Mouse (Mus musculus): ENCODE measurements around the gene Minos1. TPM values are rescaled to one million over a fixed set of nuclear protein-coding genes. Genes with fewer than 3 reads are reported as not detected.

The Minos1 gene
- total RNA-seq, 1 experiment from 2014 or later = 161 TPM

GRCm38 (mm10) chr4:139145156-139145555, 14.2 kb upstream of the Minos1 start:
- ATAC-seq (replicated peaks; ENCODE audit: low read depth, poor library complexity, severe bottlenecking) = 0 out of 2 replicates have a peak, but pooled peaks have one; percentile 42

GRCm38 (mm10) chr4:139144577-139144976, 13.7 kb upstream of the Minos1 start:
- no peak for ATAC-seq (replicated peaks; ENCODE audit: low read depth, poor library complexity, severe bottlenecking)

- no peak for ATAC-seq (replicated peaks; ENCODE audit: low read depth, poor library complexity, severe bottlenecking)
Measured at GRCm38 (mm10) chr4:139142985-139143384, 12.1 kb upstream of the Minos1 start.

- ATAC-seq (replicated peaks; ENCODE audit: low read depth, poor library complexity, severe bottlenecking) = 0 out of 2 replicates have a peak, but pooled peaks have one; percentile 47
Measured at GRCm38 (mm10) chr4:139141785-139142184, 10.9 kb upstream of the Minos1 start.

- ATAC-seq (replicated peaks; ENCODE audit: low read depth, poor library complexity, severe bottlenecking) = no peak
Measured at GRCm38 (mm10) chr4:139140267-139140666, 9.4 kb upstream of the Minos1 start.

GRCm38 (mm10) chr4:139136011-139136410, 5.1 kb upstream of the Minos1 start:
- no peak for ATAC-seq (replicated peaks; ENCODE audit: low read depth, poor library complexity, severe bottlenecking)

GRCm38 (mm10) chr4:139133109-139133508, 2.2 kb upstream of the Minos1 start:
- no peak for ATAC-seq (replicated peaks; ENCODE audit: low read depth, poor library complexity, severe bottlenecking)

- no peak for ATAC-seq (replicated peaks; ENCODE audit: low read depth, poor library complexity, severe bottlenecking)
Measured at GRCm38 (mm10) chr4:139131858-139132672, 1.2 kb upstream of the Minos1 start.

GRCm38 (mm10) chr4:139129806-139130700, 860 bp downstream of the Minos1 start:
- ATAC-seq (replicated peaks; ENCODE audit: low read depth, poor library complexity, severe bottlenecking) = peak; percentile 30

- ATAC-seq (replicated peaks; ENCODE audit: low read depth, poor library complexity, severe bottlenecking) = no peak
Measured at GRCm38 (mm10) chr4:139126475-139126874, 4.4 kb downstream of the Minos1 start.

GRCm38 (mm10) chr4:139124940-139125339, 6.0 kb downstream of the Minos1 start:
- no peak for ATAC-seq (replicated peaks; ENCODE audit: low read depth, poor library complexity, severe bottlenecking)

- ATAC-seq (replicated peaks; ENCODE audit: low read depth, poor library complexity, severe bottlenecking) = no peak
Measured at GRCm38 (mm10) chr4:139122557-139122956, 8.4 kb downstream of the Minos1 start.

GRCm38 (mm10) chr4:139120998-139121397, 9.9 kb downstream of the Minos1 start:
- ATAC-seq (replicated peaks; ENCODE audit: low read depth, poor library complexity, severe bottlenecking) = peak; percentile 43

GRCm38 (mm10) chr4:139120281-139120814, 10.6 kb downstream of the Minos1 start:
- no peak for ATAC-seq (replicated peaks; ENCODE audit: low read depth, poor library complexity, severe bottlenecking)

GRCm38 (mm10) chr4:139116356-139117063, 14.4 kb downstream of the Minos1 start:
- ATAC-seq (replicated peaks; ENCODE audit: low read depth, poor library complexity, severe bottlenecking) = peak; percentile 93

GRCm38 (mm10) chr4:139115721-139116120, 15.2 kb downstream of the Minos1 start:
- no peak for ATAC-seq (replicated peaks; ENCODE audit: low read depth, poor library complexity, severe bottlenecking)

- ATAC-seq (replicated peaks; ENCODE audit: low read depth, poor library complexity, severe bottlenecking) = no peak
Measured at GRCm38 (mm10) chr4:139112482-139112881, 18.4 kb downstream of the Minos1 start.

- ATAC-seq (replicated peaks; ENCODE audit: low read depth, poor library complexity, severe bottlenecking) = no peak
Measured at GRCm38 (mm10) chr4:139111421-139111820, 19.5 kb downstream of the Minos1 start.

- peak; percentile 57; the same call in 1 of the 2 replicates for ATAC-seq (replicated peaks; ENCODE audit: low read depth, poor library complexity, severe bottlenecking)
Measured at GRCm38 (mm10) chr4:139110858-139111257, 20.1 kb downstream of the Minos1 start.

GRCm38 (mm10) chr4:139105453-139105852, 25.5 kb downstream of the Minos1 start:
- ATAC-seq (replicated peaks; ENCODE audit: low read depth, poor library complexity, severe bottlenecking) = no peak
